Comparison of ENCODE assay signal across 23 mouse cellular contexts in the genomic region with DNA sequence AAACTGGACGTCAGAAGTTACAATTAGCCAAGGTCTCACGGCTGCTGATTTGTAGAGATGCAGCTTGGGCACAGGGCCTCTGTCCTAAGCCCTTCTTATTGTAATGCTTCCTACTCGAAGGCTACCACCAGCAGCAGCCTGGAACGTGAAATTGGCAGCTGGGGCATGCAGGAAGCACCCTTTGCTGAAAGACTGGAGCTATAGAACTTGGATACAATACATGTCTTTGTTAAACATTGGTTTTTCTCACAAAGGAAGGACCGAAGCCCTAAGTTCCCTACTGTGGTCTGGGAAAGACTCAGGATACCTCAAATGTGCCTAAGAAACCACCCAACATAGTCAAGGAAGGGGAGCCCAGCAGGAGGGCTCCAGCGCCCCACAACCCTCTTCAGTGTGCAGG. TPM values are rescaled to one million over a fixed set of nuclear protein-coding genes. Genes with fewer than 3 reads are reported as not detected.
"Had no signal": no experiment of that assay in that cellular context is flagged by ENCODE, and none has a peak within 500 bp of the region (broad histone marks: within the 10 kb centered on the region; RNA-seq: fewer than 3 reads in every experiment).

No protein-coding gene starts in this region.

- DNase-seq: kidney, adult 11 months; kidney, adult 9 months; kidney, postnatal 4 days; retina, postnatal 1 day; right cerebral cortex, postnatal 4 days; spleen, adult 18-20 months had no signal

- H3K9ac ChIP-seq: liver, embryonic 12.5 days; neural tube, embryonic 13.5 days had no signal

- H3K4me2 ChIP-seq: liver, embryonic 12.5 days; midbrain, embryonic 11.5 days; neural tube, embryonic 13.5 days had no signal

- H3K27me3 ChIP-seq: liver, embryonic 12.5 days; neural tube, embryonic 13.5 days had no signal

- ATAC-seq: liver, embryonic 12.5 days; midbrain, embryonic 16.5 days had no signal

- H3K4me3 ChIP-seq: layer of hippocampus, adult 2 months; limb, embryonic 10.5 days; liver, embryonic 12.5 days; neural tube, embryonic 13.5 days had no signal

- H3K4me1 ChIP-seq: limb, embryonic 10.5 days; liver, embryonic 12.5 days had no signal

- H3K9me3 ChIP-seq: limb, embryonic 10.5 days; liver, embryonic 12.5 days; neural tube, embryonic 13.5 days had no signal

- H3K27ac ChIP-seq: kidney, postnatal 0 days; layer of hippocampus, adult 2 months; limb, embryonic 10.5 days; liver, embryonic 12.5 days; neural tube, embryonic 13.5 days had no signal

- H3K36me3 ChIP-seq: limb, embryonic 10.5 days; liver, embryonic 12.5 days; neural tube, embryonic 13.5 days had no signal

RNA-seq across cellular contexts. Expression of a gene that starts 31.2 kb away (rescaled TPM):
- total RNA-seq: layer of hippocampus, adult 2 months; layer of hippocampus, postnatal 14 days; left cerebral cortex, adult 18-20 months; left cerebral cortex, postnatal 10 days; megakaryocyte, adult 5-6 weeks had no signal
- polyA plus RNA-seq: intestine, embryonic 14.5 days; kidney, postnatal 0 days; limb, embryonic 10.5 days; limb, embryonic 14.5 days; liver, embryonic 12.5 days; liver, embryonic 16.5 days; lung, embryonic 16.5 days; midbrain, embryonic 11.5 days; neural tube, embryonic 13.5 days; stomach, embryonic 14.5 days; thymus, adult 2 months had no signal

RNA-seq across cellular contexts. Expression of a gene that starts 53.0 kb away (rescaled TPM):
- total RNA-seq: layer of hippocampus, adult 2 months; layer of hippocampus, postnatal 14 days; left cerebral cortex, adult 18-20 months; left cerebral cortex, postnatal 10 days; megakaryocyte, adult 5-6 weeks had no signal
- polyA plus RNA-seq: intestine, embryonic 14.5 days; kidney, postnatal 0 days; limb, embryonic 10.5 days; limb, embryonic 14.5 days; liver, embryonic 12.5 days; liver, embryonic 16.5 days; lung, embryonic 16.5 days; midbrain, embryonic 11.5 days; midbrain, embryonic 16.5 days; neural tube, embryonic 13.5 days; stomach, embryonic 14.5 days; thymus, adult 2 months had no signal
